Mouse (Mus musculus) skeletal muscle tissue, adult 2 months (tissue): Measurements from ENCODE around the gene Smyd2.

Source experiments
- DNase-seq: peaks from one replicate; pipeline ENCODE4 v3.0.0-alpha.2; 2012; ENCODE audit warnings: low read depth, low spot score

Gene Smyd2

GRCm38 (mm10) chr1:189872050-189872449 is 50.1 kb downstream of the Smyd2 start:
- no peak for DNase-seq

GRCm38 (mm10) chr1:189871625-189872024 is 50.5 kb downstream of the Smyd2 start:
- no peak for DNase-seq

- DNase-seq, result no peak
These were observed 51.6 kb downstream of the Smyd2 start for GRCm38 (mm10) chr1:189870539-189870938.

- no peak for DNase-seq
These were observed 52.4 kb downstream of the Smyd2 start for GRCm38 (mm10) chr1:189869651-189870270.

GRCm38 (mm10) chr1:189868036-189868435 is 54.1 kb downstream of the Smyd2 start:
- no peak for DNase-seq

- DNase-seq, result no peak
These were observed 54.7 kb downstream of the Smyd2 start for GRCm38 (mm10) chr1:189867497-189867896.

- no peak for DNase-seq
These were observed 55.1 kb downstream of the Smyd2 start for GRCm38 (mm10) chr1:189867034-189867433.

- no peak for DNase-seq
These were observed 55.5 kb downstream of the Smyd2 start for GRCm38 (mm10) chr1:189866621-189867020.

GRCm38 (mm10) chr1:189864846-189865560 is 57.2 kb downstream of the Smyd2 start:
- no peak for DNase-seq

GRCm38 (mm10) chr1:189864301-189864700 is 57.9 kb downstream of the Smyd2 start:
- DNase-seq, result no peak

- DNase-seq, result no peak
These were observed 58.4 kb downstream of the Smyd2 start for GRCm38 (mm10) chr1:189863727-189864126.

GRCm38 (mm10) chr1:189860942-189861315 is 61.2 kb downstream of the Smyd2 start:
- no peak for DNase-seq

GRCm38 (mm10) chr1:189860112-189860941 is 61.8 kb downstream of the Smyd2 start:
- DNase-seq, result no peak

- DNase-seq, result no peak
These were observed 63.8 kb downstream of the Smyd2 start for GRCm38 (mm10) chr1:189858377-189858776.

- no peak for DNase-seq
These were observed 66.4 kb downstream of the Smyd2 start for GRCm38 (mm10) chr1:189855739-189856138.

- no peak for DNase-seq
These were observed 67.5 kb downstream of the Smyd2 start for GRCm38 (mm10) chr1:189854646-189855045.

GRCm38 (mm10) chr1:189852456-189852855 is 69.7 kb downstream of the Smyd2 start:
- DNase-seq, result peak; percentile 68

- DNase-seq, result no peak
These were observed 70.1 kb downstream of the Smyd2 start for GRCm38 (mm10) chr1:189852051-189852450.

GRCm38 (mm10) chr1:189849550-189849949 is 72.6 kb downstream of the Smyd2 start:
- DNase-seq, result no peak

- DNase-seq, result no peak
These were observed 75.8 kb downstream of the Smyd2 start for GRCm38 (mm10) chr1:189846319-189846718.

- DNase-seq, result no peak
These were observed 88.0 kb downstream of the Smyd2 start for GRCm38 (mm10) chr1:189834166-189834565.

GRCm38 (mm10) chr1:189833351-189833750 is 88.8 kb downstream of the Smyd2 start:
- DNase-seq, result no peak
